Mouse (Mus musculus): Measurements from ENCODE around the gene Sp7.

DNA sequence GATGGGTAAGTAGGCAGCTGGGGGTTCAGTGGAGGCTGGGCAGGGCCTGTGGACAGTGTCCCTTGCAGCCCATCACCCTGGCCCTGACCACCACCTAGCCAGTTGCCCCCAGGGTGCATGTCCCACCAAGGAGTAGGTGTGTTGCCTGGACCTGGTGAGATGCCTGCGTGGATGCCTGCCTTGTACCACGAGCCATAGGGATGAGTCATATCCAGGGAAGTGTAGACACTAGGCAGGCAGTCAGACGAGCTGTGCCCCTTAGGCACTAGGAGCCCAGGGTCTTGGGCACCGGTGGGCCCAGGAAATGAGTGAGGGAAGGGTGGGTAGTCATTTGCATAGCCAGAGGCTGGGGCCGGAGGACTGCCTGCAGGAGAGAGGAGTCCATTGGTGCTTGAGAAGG lies 8.1 kb downstream of the Sp7 start:
- TF ChIP-seq GATA1 (IDR thresholded peaks at IDR 0.05; ENCODE audit: borderline replicate concordance, low read length): no peak
- TF ChIP-seq FLI1 (IDR thresholded peaks at IDR 0.05; ENCODE audit: low read length): no peak
